10 mouse cellular contexts compared by ENCODE assay signal in genomic region chr1:92521376-92521775, GRCm38 (mm10). TPM values are rescaled to one million over a fixed set of nuclear protein-coding genes. Genes with fewer than 3 reads are reported as not detected.
DNase-seq lines count a peak whose midpoint lies in the region; ATAC-seq and TF ChIP-seq lines count a peak whose summit lies in the region.
"Had no signal": no experiment of that assay in that cellular context is flagged by ENCODE, and none has a peak within 500 bp of the region (broad histone marks: within the 10 kb centered on the region; RNA-seq: fewer than 3 reads in every experiment).

No protein-coding gene starts in this region.

- peak; percentile 37 for DNase-seq in right cerebral cortex, adult 18-20 months
- no peak for DNase-seq in right cerebral cortex, postnatal 36 days (ENCODE audit: low spot score in 2 of 2)
- DNase-seq in adrenal gland, postnatal 25 days = peak; percentile 52
- DNase-seq in embryo, embryonic 10 days (ENCODE audit: low spot score) = peak; percentile 54
- peak; percentile 66 for DNase-seq in lung, postnatal 0 days (ENCODE audit: low spot score)
- DNase-seq in right cerebral cortex, postnatal 25 days = peak; percentile 39
- DNase-seq in urinary bladder, postnatal 4 days (ENCODE audit: low spot score in 2 of 2) = no peak

- H3K9me3 ChIP-seq in hindbrain, embryonic 16.5 days (ENCODE audit: control insufficient read depth, low read length) = no peaks in the 10 kb centered on the region
- no peaks in the 10 kb centered on the region for H3K9me3 ChIP-seq in lung, postnatal 0 days (ENCODE audit: low read length)
- H3K9me3 ChIP-seq: heart, embryonic 15.5 days; neural tube, embryonic 12.5 days had no signal

- ATAC-seq in hindbrain, embryonic 16.5 days = peak; percentile 45; the same call in 1 of the 2 replicates
- no peak for ATAC-seq in lung, postnatal 0 days

- H3K4me1 ChIP-seq in hindbrain, embryonic 16.5 days (ENCODE audit: control insufficient read depth, insufficient read depth, low read depth, low read length) = 0 out of 2 replicates have a peak, but pooled peaks cover 3% of the 10 kb centered on the region
- no peaks in the 10 kb centered on the region for H3K4me1 ChIP-seq in lung, postnatal 0 days (ENCODE audit: insufficient read depth, low read depth, low read length)
- H3K4me1 ChIP-seq: heart, embryonic 15.5 days; neural tube, embryonic 12.5 days had no signal

- no peak for TF ChIP-seq EP300 in lung, postnatal 0 days (IDR thresholded peaks at IDR 0.05)

- no peak overlapping the region for H3K9ac ChIP-seq in hindbrain, embryonic 16.5 days (ENCODE audit: low read depth, low read length)
- no peak overlapping the region for H3K9ac ChIP-seq in lung, postnatal 0 days (replicated peaks; ENCODE audit: low read depth)
- H3K9ac ChIP-seq: heart, embryonic 15.5 days; neural tube, embryonic 12.5 days had no signal

- H3K27ac ChIP-seq in hindbrain, embryonic 16.5 days (ENCODE audit: low read depth, low read length) = no peak overlapping the region
- no peak overlapping the region for H3K27ac ChIP-seq in lung, postnatal 0 days (ENCODE audit: low read length)
- H3K27ac ChIP-seq: heart, embryonic 15.5 days; neural tube, embryonic 12.5 days had no signal

- 0 out of 2 replicates have a peak, but pooled peaks cover 2% of the 10 kb centered on the region for H3K27me3 ChIP-seq in hindbrain, embryonic 16.5 days (replicated peaks; ENCODE audit: control insufficient read depth, insufficient read depth, low read length)
- H3K27me3 ChIP-seq in lung, postnatal 0 days (replicated peaks; ENCODE audit: insufficient read depth, low read length) = no peaks in the 10 kb centered on the region
- H3K27me3 ChIP-seq: neural tube, embryonic 12.5 days had no signal

- peak overlapping the region; percentile 46 for H3K4me2 ChIP-seq in hindbrain, embryonic 16.5 days (ENCODE audit: low read length)
- no peak overlapping the region for H3K4me2 ChIP-seq in lung, postnatal 0 days (replicated peaks; ENCODE audit: low read depth, low read length)
- H3K4me2 ChIP-seq: heart, embryonic 15.5 days; neural tube, embryonic 12.5 days had no signal

- 14% methylated on average over 10 of the region's 10 CpGs for WGBS in hindbrain, embryonic 16.5 days
- 24% methylated on average over 10 of the region's 10 CpGs for WGBS in lung, postnatal 0 days

- no peaks in the 10 kb centered on the region for H3K36me3 ChIP-seq in hindbrain, embryonic 16.5 days (ENCODE audit: control insufficient read depth, insufficient read depth, low read length)
- H3K36me3 ChIP-seq in lung, postnatal 0 days (ENCODE audit: insufficient read depth, low read length) = no peaks in the 10 kb centered on the region
- H3K36me3 ChIP-seq: heart, embryonic 15.5 days; neural tube, embryonic 12.5 days had no signal

- no peak overlapping the region for H3K4me3 ChIP-seq in hindbrain, embryonic 16.5 days (ENCODE audit: low read length)
- no peak overlapping the region for H3K4me3 ChIP-seq in lung, postnatal 0 days (ENCODE audit: low read depth, low read length)
- H3K4me3 ChIP-seq: heart, embryonic 15.5 days; neural tube, embryonic 12.5 days had no signal

- TF ChIP-seq CTCF in lung, postnatal 0 days (IDR thresholded peaks at IDR 0.05) = peak; percentile 65

RNA-seq across cellular contexts. Expression of gene Olfr1414, which starts 2.9 kb away (rescaled TPM):
- not detected in 2 replicates for total RNA-seq in adrenal gland, postnatal 25 days (2021)
- not detected in 2 replicates for polyA plus RNA-seq in hindbrain, embryonic 16.5 days (2015; fragmentation: Nextera tagmentation; extraction: Ambion mirVana)
- not detected in 2 replicates for polyA plus RNA-seq in lung, postnatal 0 days (2015; fragmentation: Nextera tagmentation; extraction: Ambion mirVana)
- polyA plus RNA-seq: heart, embryonic 15.5 days; neural tube, embryonic 12.5 days had no signal

RNA-seq across cellular contexts. Expression of gene Olfr1415, which starts 25.5 kb away (rescaled TPM):
- not detected in 2 replicates for total RNA-seq in adrenal gland, postnatal 25 days (2021)
- not detected in 2 replicates for polyA plus RNA-seq in hindbrain, embryonic 16.5 days (2015; fragmentation: Nextera tagmentation; extraction: Ambion mirVana)
- polyA plus RNA-seq in lung, postnatal 0 days (2015; fragmentation: Nextera tagmentation; extraction: Ambion mirVana) = not detected in 2 replicates
- polyA plus RNA-seq: heart, embryonic 15.5 days; neural tube, embryonic 12.5 days had no signal

RNA-seq across cellular contexts. Expression of gene Olfr1416, which starts 36.5 kb away (rescaled TPM):
- total RNA-seq in adrenal gland, postnatal 25 days (2021) = not detected in 2 replicates
- not detected in 2 replicates for polyA plus RNA-seq in hindbrain, embryonic 16.5 days (2015; fragmentation: Nextera tagmentation; extraction: Ambion mirVana)
- not detected in 2 replicates for polyA plus RNA-seq in lung, postnatal 0 days (2015; fragmentation: Nextera tagmentation; extraction: Ambion mirVana)
- polyA plus RNA-seq: heart, embryonic 15.5 days; neural tube, embryonic 12.5 days had no signal

RNA-seq across cellular contexts. Expression of gene Ndufa10, which starts 47.7 kb away (rescaled TPM):
- 337 and 339 TPM in 2 replicates for total RNA-seq in adrenal gland, postnatal 25 days (2021)
- 339 and 361 TPM in 2 replicates for polyA plus RNA-seq in hindbrain, embryonic 16.5 days (2015; fragmentation: Nextera tagmentation; extraction: Ambion mirVana)
- polyA plus RNA-seq in lung, postnatal 0 days (2015; fragmentation: Nextera tagmentation; extraction: Ambion mirVana) = 160 and 162 TPM in 2 replicates

RNA-seq across cellular contexts. Expression of gene Olfr1413, which starts 49.7 kb away (rescaled TPM):
- not detected in 2 replicates for total RNA-seq in adrenal gland, postnatal 25 days (2021)
- not detected in 2 replicates for polyA plus RNA-seq in hindbrain, embryonic 16.5 days (2015; fragmentation: Nextera tagmentation; extraction: Ambion mirVana)
- polyA plus RNA-seq in lung, postnatal 0 days (2015; fragmentation: Nextera tagmentation; extraction: Ambion mirVana) = not detected in 2 replicates
- polyA plus RNA-seq: heart, embryonic 15.5 days; neural tube, embryonic 12.5 days had no signal

Comparison
In these comparisons a context has a peak if more than half of its experiments do, and no peak if none do; other contexts are left out.
1. DNase-seq: peak in right cerebral cortex, adult 18-20 months (single experiment), adrenal gland, postnatal 25 days (single experiment), embryo, embryonic 10 days (single experiment), lung, postnatal 0 days (single experiment) and right cerebral cortex, postnatal 25 days (single experiment); none in right cerebral cortex, postnatal 36 days (0 of 2) and urinary bladder, postnatal 4 days (0 of 2).